Mouse (Mus musculus) liver, adult (tissue): ENCODE data around the gene Usp19.

Experiments
- GATA4 ChIP-seq: IDR thresholded peaks from 2 replicates; pipeline ENCODE4 v1.6.1; 2014; ENCODE audit warnings: mild to moderate bottlenecking, low read length; ENCODE audit not compliant: insufficient replicate concordance

Usp19 gene

GRCm38 (mm10) chr9:108490559-108491285 is at the start of gene Usp19:
Gene Usp19, plus strand, starts transcription at chr9:108490602.
- no peak for TF ChIP-seq GATA4

GRCm38 (mm10) chr9:108441236-108441919 is 49.0 kb upstream of the Usp19 start:
- no peak for TF ChIP-seq GATA4

DNA sequence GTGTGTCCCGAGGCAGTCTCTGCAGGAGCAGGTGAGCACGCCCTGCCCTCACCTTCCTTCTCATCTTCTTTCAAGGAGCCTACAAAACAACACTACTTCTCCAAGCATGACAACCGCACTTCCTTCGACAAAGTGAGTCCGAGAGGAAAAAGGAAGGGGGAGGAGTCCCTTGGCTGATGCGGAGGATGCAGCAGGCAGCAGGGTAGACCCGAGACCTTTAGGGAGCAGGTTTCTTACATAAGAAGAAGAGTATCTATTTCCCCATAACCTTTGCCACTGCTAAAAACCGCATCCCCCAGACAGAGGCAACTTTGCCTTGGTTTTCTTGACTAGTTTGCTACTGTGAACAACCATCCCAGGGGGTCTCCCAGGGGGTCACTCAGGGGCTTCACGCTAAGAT is 45.3 kb upstream of the Usp19 start:
- TF ChIP-seq GATA4: no peak

- no peak for TF ChIP-seq GATA4
Observed at GRCm38 (mm10) chr9:108449860-108450259, 40.5 kb upstream of the Usp19 start.

GRCm38 (mm10) chr9:108450292-108451169 is 39.9 kb upstream of the Usp19 start:
- TF ChIP-seq GATA4: no peak

DNA sequence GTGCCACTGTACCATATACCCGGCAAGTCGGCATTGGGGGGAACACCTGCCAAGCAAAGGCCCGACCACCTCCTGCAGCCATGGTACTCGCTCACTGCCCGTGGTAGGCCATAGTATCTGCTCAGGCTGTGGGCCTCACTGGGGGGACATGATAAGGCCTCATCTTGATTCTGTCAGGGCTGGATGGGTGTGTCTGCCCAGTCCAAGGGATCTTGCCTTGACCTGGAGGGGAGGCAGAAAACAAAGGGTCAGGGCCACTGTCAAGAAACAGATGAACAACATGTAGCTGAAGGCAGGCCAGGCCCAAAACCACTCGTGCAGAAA is 39.3 kb upstream of the Usp19 start:
- no peak for TF ChIP-seq GATA4

DNA sequence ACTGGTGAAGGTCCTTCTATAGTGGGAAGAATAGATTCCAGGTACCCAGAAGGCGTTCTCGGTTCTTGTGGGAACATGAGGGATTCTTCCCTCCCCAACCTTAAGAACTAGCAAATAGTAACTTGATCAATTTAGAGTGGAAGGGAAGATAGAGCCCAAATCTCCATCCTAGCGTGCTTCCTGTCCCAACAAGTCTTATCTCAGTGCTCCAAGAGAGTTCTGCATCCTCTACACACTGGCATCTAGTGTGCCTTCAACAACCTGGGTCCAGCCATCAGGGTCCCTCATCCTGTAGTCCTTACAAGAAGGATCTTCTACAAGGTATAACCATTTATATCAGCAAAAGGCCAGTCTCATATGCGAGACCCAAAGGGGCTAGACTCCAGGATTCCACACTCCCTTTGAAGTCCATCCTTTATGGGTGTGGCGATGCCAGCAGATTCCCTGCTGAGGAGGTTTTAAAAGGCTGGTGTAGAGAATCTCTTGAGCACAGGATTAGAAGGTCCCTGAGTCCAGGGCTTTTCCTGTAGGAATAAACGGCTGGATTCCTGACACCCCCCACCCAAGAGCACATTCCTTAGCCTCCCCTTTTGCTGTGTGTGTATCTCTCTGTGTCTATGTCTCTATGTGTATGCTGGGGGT is 38.8 kb upstream of the Usp19 start:
- TF ChIP-seq GATA4: no peak

- no peak for TF ChIP-seq GATA4
Observed at GRCm38 (mm10) chr9:108452291-108452906, 38.0 kb upstream of the Usp19 start.

DNA sequence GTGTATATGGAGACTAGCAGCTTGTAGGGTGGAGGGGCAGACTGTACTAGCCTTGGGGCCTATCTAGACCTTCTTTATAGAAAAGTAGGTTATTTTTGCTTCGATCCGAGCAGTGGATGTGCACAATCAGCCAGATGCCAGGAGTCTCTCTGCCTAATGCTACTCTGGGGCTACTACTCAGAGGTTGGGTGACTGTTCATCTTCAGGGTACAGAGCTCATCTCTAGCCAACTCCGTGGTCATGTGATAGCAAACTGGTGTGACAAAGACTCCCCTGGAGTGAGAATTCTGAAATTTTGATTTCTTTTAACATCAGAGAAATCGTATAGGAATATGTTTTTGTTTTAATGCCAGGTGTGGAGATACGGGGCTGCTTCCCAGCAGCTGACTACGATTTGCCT is 37.5 kb upstream of the Usp19 start:
- TF ChIP-seq GATA4: no peak

GRCm38 (mm10) chr9:108453458-108453857 is 36.9 kb upstream of the Usp19 start:
- TF ChIP-seq GATA4: no peak

- no peak for TF ChIP-seq GATA4
Observed at GRCm38 (mm10) chr9:108454429-108454828, 36.0 kb upstream of the Usp19 start.

- TF ChIP-seq GATA4: no peak
Observed at GRCm38 (mm10) chr9:108455747-108456571, 34.4 kb upstream of the Usp19 start.

- no peak for TF ChIP-seq GATA4
Observed at GRCm38 (mm10) chr9:108456953-108457352, 33.4 kb upstream of the Usp19 start.

- TF ChIP-seq GATA4: no peak
Observed at GRCm38 (mm10) chr9:108459939-108460318, 30.5 kb upstream of the Usp19 start.
